Mouse (Mus musculus): ENCODE data around the gene Hist2h2ab. TPM values are rescaled to one million over a fixed set of nuclear protein-coding genes. Genes with fewer than 3 reads are reported as not detected.
"Not testable (repeated sequence)": the region's sequence is repeated elsewhere in the genome, so short reads cannot be mapped to it uniquely, and the experiment has no call there.

Hist2h2ab gene
- polyA plus RNA-seq, 1 experiment from 2014 or later = not detected

GRCm38 (mm10) chr3:96230404-96230803 lies 10.7 kb downstream of the Hist2h2ab start:
- 69% methylated on average over 2 of the region's 2 CpGs for WGBS
- Histone ChIP-seq H3K4me3 (replicated peaks) (no peak overlapping the region), H3K36me3 (no peaks in the 10 kb centered on the region), H3K9me3 (no peaks in the 10 kb centered on the region), H3K4me1 (no peaks in the 10 kb centered on the region), H3K27me3 (replicated peaks) (no peaks in the 10 kb centered on the region), H3K9ac (no peak overlapping the region), H3K4me2 (no peak overlapping the region), H3K27ac (no peak overlapping the region)
- no peak for ATAC-seq (ENCODE audit: insufficient read depth, low FRiP score, low read depth)

- no peak overlapping the region for H3K27ac ChIP-seq
- H3K4me1 ChIP-seq = no peaks in the 10 kb centered on the region
- no peak for ATAC-seq (ENCODE audit: insufficient read depth, low FRiP score, low read depth)
- WGBS = 76% methylated on average over 4 of the region's 4 CpGs
- H3K4me3 ChIP-seq (replicated peaks) = no peak overlapping the region
- no peaks in the 10 kb centered on the region for H3K36me3 ChIP-seq
- no peak overlapping the region for H3K4me2 ChIP-seq
- no peak overlapping the region for H3K9ac ChIP-seq
- H3K27me3 ChIP-seq (replicated peaks) = no peaks in the 10 kb centered on the region
- H3K9me3 ChIP-seq = no peaks in the 10 kb centered on the region
These were observed 11.5 kb downstream of the Hist2h2ab start for GRCm38 (mm10) chr3:96230910-96231757.

DNA sequence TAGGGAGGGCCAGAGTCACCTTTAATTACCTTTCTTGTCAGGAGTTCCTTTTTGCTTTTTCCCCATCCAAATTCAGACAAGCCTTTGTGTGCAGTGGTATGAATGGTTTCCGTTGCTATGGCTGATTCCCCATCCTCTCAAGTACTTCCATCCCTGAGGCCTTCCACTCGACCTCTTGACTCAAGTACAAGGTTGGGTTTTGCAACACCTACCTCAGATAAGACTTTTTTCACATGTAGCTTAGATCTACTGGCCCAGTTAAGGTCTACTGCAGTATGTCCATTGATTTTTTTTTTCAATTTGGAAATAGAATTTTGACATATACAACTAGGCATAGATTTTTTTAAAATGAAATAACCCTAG lies 12.1 kb downstream of the Hist2h2ab start:
- Histone ChIP-seq H3K36me3 (no peaks in the 10 kb centered on the region), H3K27me3 (replicated peaks) (no peaks in the 10 kb centered on the region), H3K9me3 (no peaks in the 10 kb centered on the region), H3K9ac (no peak overlapping the region), H3K27ac (no peak overlapping the region), H3K4me3 (replicated peaks) (no peak overlapping the region), H3K4me1 (peaks cover under 1% of the 10 kb centered on the region), H3K4me2 (no peak overlapping the region)
- ATAC-seq (ENCODE audit: insufficient read depth, low FRiP score, low read depth) = no peak
- WGBS = 61% methylated on average over 2 of the region's 2 CpGs

DNA sequence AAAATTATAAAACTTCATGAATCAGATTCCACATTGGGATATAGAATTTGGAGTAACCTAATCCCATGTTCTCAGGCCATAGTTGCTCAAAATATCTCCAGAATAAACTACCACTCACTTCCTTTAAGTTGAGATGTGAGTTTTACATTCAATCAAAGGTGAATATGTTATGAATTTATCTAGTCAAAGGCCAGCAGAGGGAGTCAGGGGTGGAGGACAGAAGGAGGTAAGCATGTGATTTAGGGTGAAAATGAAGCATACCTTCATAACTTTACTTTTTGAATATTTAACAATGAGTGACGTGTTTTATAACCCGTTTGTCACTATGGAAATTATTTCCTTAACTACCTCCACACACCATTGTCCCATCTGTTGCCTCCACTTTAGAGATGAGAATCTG lies 15.2 kb downstream of the Hist2h2ab start:
- Histone ChIP-seq H3K27me3 (replicated peaks) (no peaks in the 10 kb centered on the region), H3K4me1 (peaks cover 8% of the 10 kb centered on the region), H3K36me3 (no peaks in the 10 kb centered on the region), H3K4me2 (no peak overlapping the region), H3K9me3 (no peaks in the 10 kb centered on the region), H3K27ac (no peak overlapping the region), H3K4me3 (replicated peaks) (no peak overlapping the region), H3K9ac (no peak overlapping the region)
- ATAC-seq (ENCODE audit: insufficient read depth, low FRiP score, low read depth) = no peak
- 87% methylated on average over 2 of the region's 2 CpGs for WGBS

DNA sequence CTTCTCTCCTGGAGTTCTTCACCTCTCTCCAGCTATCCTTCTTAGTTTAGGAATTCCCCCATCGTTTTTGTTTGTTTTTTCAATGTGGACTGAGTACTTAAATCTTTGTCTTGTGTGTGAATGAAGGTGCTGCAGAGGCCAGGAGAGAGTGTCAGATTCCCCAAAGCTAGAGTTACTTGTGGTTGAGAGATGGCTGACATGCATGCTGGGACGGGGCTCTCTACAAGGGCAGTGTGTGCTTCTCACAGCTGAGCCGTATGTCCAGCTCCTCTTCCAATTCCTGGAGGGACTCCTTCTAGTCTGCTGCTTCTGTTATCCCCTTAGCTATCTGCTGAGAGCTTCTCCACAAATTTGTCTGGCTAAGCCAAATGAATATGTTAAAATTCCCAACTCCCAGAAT lies 16.2 kb downstream of the Hist2h2ab start:
- no peaks in the 10 kb centered on the region for H3K27me3 ChIP-seq (replicated peaks)
- WGBS = 58% methylated on average over 3 of the region's 3 CpGs
- H3K9ac ChIP-seq = no peak overlapping the region
- no peaks in the 10 kb centered on the region for H3K36me3 ChIP-seq
- no peaks in the 10 kb centered on the region for H3K9me3 ChIP-seq
- H3K4me1 ChIP-seq = peaks cover 8% of the 10 kb centered on the region
- no peak for ATAC-seq (ENCODE audit: insufficient read depth, low FRiP score, low read depth)
- no peak overlapping the region for H3K4me2 ChIP-seq
- H3K27ac ChIP-seq = no peak overlapping the region
- no peak overlapping the region for H3K4me3 ChIP-seq (replicated peaks)

DNA sequence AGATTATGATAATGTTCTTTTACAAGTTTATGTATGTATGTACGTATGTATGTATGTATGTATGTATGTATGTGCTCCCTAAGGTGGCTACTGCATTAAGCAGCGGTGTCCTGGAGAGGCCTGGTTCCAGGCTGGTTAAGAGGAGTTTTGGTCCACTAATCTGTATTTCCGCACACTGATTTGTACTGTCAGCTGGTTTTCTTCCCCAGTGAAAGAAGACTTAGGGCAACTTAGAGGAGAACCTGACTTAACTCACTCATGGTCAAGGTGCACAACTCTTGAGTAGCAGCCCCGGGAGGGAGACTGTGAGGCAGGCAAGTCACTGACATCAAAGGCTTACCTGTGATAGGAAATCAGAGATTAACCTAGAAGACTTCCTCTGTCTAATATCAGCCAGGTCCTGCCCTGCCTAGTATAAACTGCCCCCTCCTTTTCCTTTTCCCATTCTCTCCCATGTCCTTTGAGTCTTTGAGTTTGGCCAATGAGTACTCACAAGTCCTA lies 17.2 kb downstream of the Hist2h2ab start:
- 69% methylated on average over 4 of the region's 4 CpGs for WGBS

GRCm38 (mm10) chr3:96237335-96237903 lies 17.8 kb downstream of the Hist2h2ab start:
- Histone ChIP-seq H3K4me1 (peaks cover 8% of the 10 kb centered on the region), H3K9me3 (no peaks in the 10 kb centered on the region), H3K27ac (peak overlapping the region; percentile 76), H3K9ac (peak overlapping the region; percentile 52), H3K36me3 (no peaks in the 10 kb centered on the region), H3K27me3 (replicated peaks) (no peaks in the 10 kb centered on the region), H3K4me3 (replicated peaks) (peak overlapping the region; percentile 44), H3K4me2 (peak overlapping the region; percentile 54)
- ATAC-seq (ENCODE audit: insufficient read depth, low FRiP score, low read depth) = no peak
- 16% methylated on average over 7 of the region's 7 CpGs for WGBS

More for the DNA sequence above, 17.2 kb downstream of the Hist2h2ab start:
- peak overlapping the region; percentile 52; the same call in 1 of the 2 replicates for H3K9ac ChIP-seq
- H3K27me3 ChIP-seq (replicated peaks) = no peaks in the 10 kb centered on the region
- no peaks in the 10 kb centered on the region for H3K36me3 ChIP-seq
- peak overlapping the region; percentile 54 for H3K4me2 ChIP-seq
- no peaks in the 10 kb centered on the region for H3K9me3 ChIP-seq
- H3K27ac ChIP-seq = peak overlapping the region; percentile 76
- no peak for ATAC-seq (ENCODE audit: insufficient read depth, low FRiP score, low read depth)
- H3K4me3 ChIP-seq (replicated peaks) = peak overlapping the region; percentile 44
- peaks cover 8% of the 10 kb centered on the region for H3K4me1 ChIP-seq

DNA sequence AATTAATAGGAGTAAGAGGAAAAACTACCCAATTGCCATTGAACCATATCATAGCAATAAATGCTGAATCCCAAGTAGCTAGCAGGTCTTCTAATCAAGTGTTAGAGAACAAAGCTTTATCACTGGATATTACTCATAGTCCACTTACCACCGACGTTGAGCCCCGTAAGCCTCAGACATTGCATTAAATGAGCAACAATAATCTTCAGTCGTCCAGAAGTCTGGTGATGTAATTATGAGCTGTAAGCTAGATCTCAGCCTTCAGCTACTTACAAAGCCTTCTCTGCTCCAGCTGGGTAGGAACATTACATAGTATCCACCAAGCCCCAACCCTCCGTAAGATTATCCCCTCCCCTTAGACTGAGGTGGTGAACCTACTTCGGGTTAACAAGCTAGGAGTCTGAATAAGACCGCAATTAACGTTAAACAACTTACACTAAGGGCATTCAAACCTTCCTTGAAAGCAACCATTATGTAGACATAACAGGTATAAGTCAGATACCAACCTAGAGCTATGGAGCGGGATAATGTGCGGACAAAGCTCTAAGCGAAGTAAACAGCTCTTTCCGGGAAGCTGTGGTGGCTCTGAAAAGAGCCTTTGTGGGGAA lies 18.3 kb downstream of the Hist2h2ab start:
- under 1% methylated on average over 12 of the region's 12 CpGs for WGBS
- Histone ChIP-seq H3K4me3 (replicated peaks) (peak overlapping the region; percentile 44), H3K27ac (peak overlapping the region; percentile 76), H3K4me1 (peaks cover 8% of the 10 kb centered on the region), H3K9ac (peak overlapping the region; percentile 52), H3K9me3 (no peaks in the 10 kb centered on the region), H3K4me2 (peak overlapping the region; percentile 54), H3K36me3 (no peaks in the 10 kb centered on the region), H3K27me3 (replicated peaks) (no peaks in the 10 kb centered on the region)
- ATAC-seq (ENCODE audit: insufficient read depth, low FRiP score, low read depth) = no peak

- H3K36me3 ChIP-seq; H3K9me3 ChIP-seq; H3K27me3 ChIP-seq (replicated peaks): not testable (repeated sequence)
- Histone ChIP-seq H3K4me2 (peak within 1 kb of the TSS; percentile 54), H3K4me1 (peaks cover 18% of the 10 kb centered on the region), H3K4me3 (replicated peaks) (peak within 1 kb of the TSS; percentile 44), H3K27ac (peak within 1 kb of the TSS; percentile 76), H3K9ac (peak within 1 kb of the TSS; percentile 52)
- ATAC-seq (ENCODE audit: insufficient read depth, low FRiP score, low read depth) = peak; percentile 91
- WGBS = 0% methylated on average over 28 of the region's 68 CpGs
These were observed 19.5 kb downstream of the Hist2h2ab start, which contains the start of gene Hist2h3c2 for GRCm38 (mm10) chr3:96238954-96239793. TSS of gene Hist2h3c2 (minus strand) at chr3:96239127.

DNA sequence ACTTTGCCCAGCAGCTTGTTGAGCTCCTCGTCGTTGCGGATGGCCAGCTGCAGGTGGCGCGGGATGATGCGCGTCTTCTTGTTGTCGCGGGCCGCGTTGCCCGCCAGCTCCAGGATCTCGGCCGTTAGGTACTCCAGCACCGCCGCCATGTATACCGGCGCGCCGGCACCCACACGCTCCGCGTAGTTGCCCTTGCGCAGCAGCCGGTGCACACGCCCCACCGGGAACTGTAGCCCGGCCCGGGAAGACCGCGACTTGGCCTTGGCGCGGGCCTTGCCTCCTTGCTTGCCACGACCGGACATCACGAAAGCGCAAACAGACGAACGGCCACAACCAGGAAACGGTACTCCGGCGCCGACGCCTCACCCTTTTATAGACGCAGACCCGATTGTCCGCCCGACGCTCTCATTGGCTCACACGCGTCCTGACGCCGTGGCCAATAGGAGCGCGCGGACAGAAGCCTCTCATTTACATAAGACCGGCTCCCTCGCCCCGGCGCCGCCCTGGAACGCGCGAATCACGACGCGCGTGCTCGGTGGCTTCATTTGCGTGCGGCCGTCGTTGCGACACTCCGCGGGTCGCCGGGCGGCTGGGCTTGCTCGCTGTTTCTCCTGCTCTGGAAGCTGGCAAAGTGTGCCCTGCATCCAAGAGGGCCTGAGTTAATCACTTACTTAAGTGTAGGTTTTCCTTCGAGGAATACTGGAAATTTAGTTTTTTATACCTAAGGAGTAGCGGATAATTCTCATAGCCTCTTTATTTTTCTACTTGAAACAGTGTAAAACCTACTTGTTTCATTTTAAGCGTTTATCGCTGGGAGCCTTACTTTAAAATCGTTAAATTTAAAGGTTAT lies 20.5 kb downstream of the Hist2h2ab start, which contains the start of gene Hist2h2aa2:
TSS of gene Hist2h2aa2 (minus strand) at position 328 of the 850 bp plus-strand sequence.
- Histone ChIP-seq H3K4me2 (peak within 1 kb of the TSS; percentile 45), H3K4me3 (replicated peaks) (peak within 1 kb of the TSS; percentile 33), H3K4me1 (peaks cover 21% of the 10 kb centered on the region), H3K27ac (peak within 1 kb of the TSS; percentile 90)
- not testable (repeated sequence) for H3K9me3 ChIP-seq; H3K36me3 ChIP-seq; H3K9ac ChIP-seq; H3K27me3 ChIP-seq (replicated peaks)
- ATAC-seq (ENCODE audit: insufficient read depth, low FRiP score, low read depth) = peak; percentile 82
- WGBS = 2% methylated on average over 48 of the region's 85 CpGs
